Mouse (Mus musculus) inflammation-experienced regulatory T-cells (primary cell): ENCODE measurements around the gene Ifna5. TPM values are rescaled to one million over a fixed set of nuclear protein-coding genes. Genes with fewer than 3 reads are reported as not detected.

Experiments used
- polyA plus RNA-seq, 2 experiments: library from polyadenylated mRNA; unstranded; fragments of 100-300 nt; shearing (Covaris generic); gene quantifications; one replicate each; pipeline ENCODE4 v1.2.1; 2017

The Ifna5 gene
- not detected for polyA plus RNA-seq

GRCm38 (mm10) chr4:88835225-88835624 is at the start of gene Ifna5:
Ifna5 (plus strand) TSS chr4:88835525.

GRCm38 (mm10) chr4:88788402-88788801 is 46.9 kb upstream of the Ifna5 start, which contains the start of gene Gm13277:
Gm13277 (plus strand) TSS chr4:88788632.

DNA sequence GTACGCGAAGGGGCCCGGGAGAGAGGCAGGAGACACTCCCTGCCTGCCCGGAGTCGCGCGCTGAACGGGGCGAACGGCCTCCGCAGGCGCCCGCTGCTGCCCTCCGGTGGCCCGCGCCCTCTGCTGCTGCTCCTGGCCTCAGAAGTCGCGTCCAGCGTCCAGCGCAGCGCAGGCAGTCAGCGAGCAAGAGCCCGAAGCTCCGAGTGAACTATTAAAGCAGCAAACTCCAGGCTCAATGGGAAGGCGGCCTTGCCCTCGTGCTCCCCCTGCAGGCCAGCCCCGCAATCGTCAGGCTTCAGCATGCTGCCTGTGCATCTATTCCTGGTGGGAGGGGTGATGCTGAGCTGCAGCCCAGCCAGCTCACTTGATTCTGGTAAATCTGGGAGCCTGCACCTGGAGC is 44.1 kb upstream of the Ifna5 start, which contains the start of gene Gm13278:
Gm13278 (plus strand) TSS at position 301 of the 400 bp plus-strand sequence.

DNA sequence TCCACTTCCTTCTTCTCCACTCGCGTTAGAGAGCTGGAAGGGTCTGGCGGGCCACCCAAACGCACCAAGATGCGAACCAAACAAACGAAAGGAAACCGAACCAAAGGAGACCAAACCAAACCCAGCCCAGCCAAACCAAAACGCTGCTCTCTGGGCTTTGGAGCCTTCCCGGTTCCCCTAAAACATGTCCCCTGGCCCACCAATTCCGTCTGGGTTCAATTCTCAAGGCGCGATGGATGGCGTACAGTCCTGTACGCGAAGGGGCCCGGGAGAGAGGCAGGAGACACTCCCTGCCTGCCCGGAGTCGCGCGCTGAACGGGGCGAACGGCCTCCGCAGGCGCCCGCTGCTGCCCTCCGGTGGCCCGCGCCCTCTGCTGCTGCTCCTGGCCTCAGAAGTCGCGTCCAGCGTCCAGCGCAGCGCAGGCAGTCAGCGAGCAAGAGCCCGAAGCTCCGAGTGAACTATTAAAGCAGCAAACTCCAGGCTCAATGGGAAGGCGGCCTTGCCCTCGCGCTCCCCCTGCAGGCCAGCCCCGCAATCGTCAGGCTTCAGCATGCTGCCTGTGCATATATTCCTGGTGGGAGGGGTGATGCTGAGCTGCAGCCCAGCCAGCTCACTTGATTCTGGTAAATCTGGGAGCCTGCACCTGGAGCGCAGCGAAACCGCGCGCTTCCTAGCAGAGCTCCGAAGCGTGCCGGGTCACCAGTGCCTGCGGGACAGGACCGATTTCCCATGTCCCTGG is 41.2 kb upstream of the Ifna5 start, which contains the start of gene Gm13275:
Gm13275 (plus strand) TSS at position 552 of the 740 bp plus-strand sequence.

DNA sequence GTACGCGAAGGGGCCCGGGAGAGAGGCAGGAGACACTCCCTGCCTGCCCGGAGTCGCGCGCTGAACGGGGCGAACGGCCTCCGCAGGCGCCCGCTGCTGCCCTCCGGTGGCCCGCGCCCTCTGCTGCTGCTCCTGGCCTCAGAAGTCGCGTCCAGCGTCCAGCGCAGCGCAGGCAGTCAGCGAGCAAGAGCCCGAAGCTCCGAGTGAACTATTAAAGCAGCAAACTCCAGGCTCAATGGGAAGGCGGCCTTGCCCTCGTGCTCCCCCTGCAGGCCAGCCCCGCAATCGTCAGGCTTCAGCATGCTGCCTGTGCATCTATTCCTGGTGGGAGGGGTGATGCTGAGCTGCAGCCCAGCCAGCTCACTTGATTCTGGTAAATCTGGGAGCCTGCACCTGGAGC is 38.2 kb upstream of the Ifna5 start, which contains the start of gene Gm13279:
Gm13279 (plus strand) TSS at position 301 of the 400 bp plus-strand sequence.

GRCm38 (mm10) chr4:88799365-88799764 is 36.0 kb upstream of the Ifna5 start, which contains the start of gene Gm13285:
Gm13285 (plus strand) TSS chr4:88799665.

DNA sequence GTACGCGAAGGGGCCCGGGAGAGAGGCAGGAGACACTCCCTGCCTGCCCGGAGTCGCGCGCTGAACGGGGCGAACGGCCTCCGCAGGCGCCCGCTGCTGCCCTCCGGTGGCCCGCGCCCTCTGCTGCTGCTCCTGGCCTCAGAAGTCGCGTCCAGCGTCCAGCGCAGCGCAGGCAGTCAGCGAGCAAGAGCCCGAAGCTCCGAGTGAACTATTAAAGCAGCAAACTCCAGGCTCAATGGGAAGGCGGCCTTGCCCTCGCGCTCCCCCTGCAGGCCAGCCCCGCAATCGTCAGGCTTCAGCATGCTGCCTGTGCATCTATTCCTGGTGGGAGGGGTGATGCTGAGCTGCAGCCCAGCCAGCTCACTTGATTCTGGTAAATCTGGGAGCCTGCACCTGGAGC is 32.4 kb upstream of the Ifna5 start, which contains the start of gene Gm13287:
Gm13287 (plus strand) TSS at position 301 of the 400 bp plus-strand sequence.

DNA sequence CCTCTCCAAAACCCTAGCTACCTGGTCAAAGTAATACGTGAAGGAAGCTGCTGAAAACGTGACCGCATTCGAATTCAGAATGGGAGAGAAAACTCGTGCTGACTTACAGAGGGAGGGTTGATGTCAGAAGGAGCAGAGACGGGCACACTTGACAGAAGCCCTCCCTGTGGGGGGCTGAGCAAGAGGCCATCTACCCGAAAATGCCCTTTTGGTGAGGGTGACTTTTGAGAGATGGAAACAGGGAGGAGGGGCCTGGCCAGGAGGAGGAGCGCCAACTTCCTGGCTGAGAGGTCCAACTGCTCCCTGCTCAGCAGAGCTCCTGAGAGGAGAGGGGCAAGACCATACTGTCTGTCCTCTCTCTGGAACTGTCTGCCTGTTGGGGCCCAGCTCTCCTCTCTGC is 30.1 kb upstream of the Ifna5 start, which contains the start of gene Gm13288:
Gm13288 (plus strand) TSS at position 301 of the 400 bp plus-strand sequence.

DNA sequence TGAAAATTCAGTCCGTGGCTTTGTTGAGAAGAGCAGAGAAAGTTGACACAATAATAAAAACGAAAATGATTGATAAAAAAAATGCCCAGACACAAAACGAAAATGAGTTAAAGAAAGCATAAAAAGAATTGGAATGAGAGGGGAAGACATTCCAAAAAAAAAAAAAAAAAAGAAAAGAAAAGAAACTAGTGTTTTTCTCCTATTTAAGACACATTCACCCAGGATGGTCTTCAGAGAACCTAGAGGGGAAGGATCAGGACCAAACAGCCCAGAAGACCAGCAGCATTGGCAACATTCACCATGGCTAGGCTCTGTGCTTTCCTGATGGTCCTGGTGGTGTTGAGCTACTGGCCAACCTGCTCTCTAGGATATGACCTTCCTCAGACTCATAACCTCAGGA is 19.4 kb upstream of the Ifna5 start, which contains the start of gene Ifna7:
Ifna7 (plus strand) TSS at position 301 of the 400 bp plus-strand sequence.

GRCm38 (mm10) chr4:88819659-88820058 is 15.7 kb upstream of the Ifna5 start, which contains the start of gene Ifna11:
Ifna11 (plus strand) TSS chr4:88819959.

DNA sequence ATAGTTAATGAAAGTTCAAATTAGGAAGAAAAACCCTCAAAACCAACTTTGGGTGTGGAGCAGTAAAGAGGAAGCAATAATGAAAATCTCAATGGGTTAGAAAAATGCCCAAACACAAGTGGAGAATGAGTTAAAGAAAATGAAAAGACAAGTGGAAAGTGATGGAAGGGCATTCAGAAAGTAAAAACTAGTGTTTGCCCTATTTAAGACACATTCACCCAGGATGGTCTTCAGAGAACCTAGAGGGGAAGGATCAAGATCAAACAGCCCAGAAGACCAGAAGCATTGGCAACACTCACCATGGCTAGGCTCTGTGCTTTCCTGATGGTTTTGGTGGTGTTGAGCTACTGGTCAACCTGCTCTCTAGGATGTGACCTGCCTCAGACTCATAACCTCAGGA is 8.2 kb upstream of the Ifna5 start, which contains the start of gene Ifna6:
Ifna6 (plus strand) TSS at position 301 of the 400 bp plus-strand sequence.

DNA sequence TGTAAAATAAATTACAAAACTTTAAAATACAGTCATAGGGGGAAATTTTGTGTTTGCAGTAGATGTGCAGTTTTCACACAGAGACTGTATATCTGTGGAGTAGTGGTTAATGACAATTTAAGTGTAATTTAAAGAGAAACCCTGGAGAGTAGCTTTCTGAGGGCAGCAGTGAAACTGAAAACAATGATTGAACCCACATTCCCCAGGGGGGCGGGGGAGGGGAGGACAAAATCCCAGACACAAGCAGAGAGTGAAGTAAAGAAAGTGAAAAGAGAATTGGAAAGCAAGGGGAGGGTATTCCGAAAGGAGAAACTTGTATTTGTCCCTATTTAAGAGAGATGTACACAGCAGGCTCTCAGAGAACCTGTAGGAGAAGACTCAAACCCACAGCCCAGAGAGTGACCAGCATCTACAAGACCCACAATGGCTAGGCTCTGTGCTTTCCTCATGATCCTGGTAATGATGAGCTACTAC is 6.2 kb downstream of the Ifna5 start, which contains the start of gene Ifna4:
Ifna4 (plus strand) TSS at position 424 of the 474 bp plus-strand sequence.

GRCm38 (mm10) chr4:88849698-88850097 is 14.4 kb downstream of the Ifna5 start, which contains the start of gene Ifna1:
Ifna1 (plus strand) TSS chr4:88850087.

GRCm38 (mm10) chr4:88880101-88880500 is 44.8 kb downstream of the Ifna5 start, which contains the start of gene Ifne:
Ifne (minus strand) TSS chr4:88880201.

Other genes with a start within 250 kb of the Ifna5 start
- gene Ifna9, start 243.1 kb upstream of the Ifna5 start, polyA plus RNA-seq: not detected
- not detected for gene Ifna12, start 232.1 kb upstream of the Ifna5 start, polyA plus RNA-seq
- gene C87499, start 201.1 kb upstream of the Ifna5 start, polyA plus RNA-seq: under 1 TPM in 1 of 2 experiments, not detected in 1; 0.47 TPM
- gene Ifna13, start 191.1 kb upstream of the Ifna5 start, polyA plus RNA-seq: not detected
- not detected for gene Ifna16, start 158.6 kb upstream of the Ifna5 start, polyA plus RNA-seq
- not detected for gene Ifna2, start 151.6 kb upstream of the Ifna5 start, polyA plus RNA-seq
- under 1 TPM in 1 of 2 experiments, not detected in 1; 0.30 TPM for gene Ifnab, start 144.2 kb upstream of the Ifna5 start, polyA plus RNA-seq
- not detected for gene Gm26566, start 113.7 kb upstream of the Ifna5 start, polyA plus RNA-seq
- gene Klhl9, start 113.1 kb upstream of the Ifna5 start, polyA plus RNA-seq: 10 to 100 TPM; 19.8 to 29.0 TPM
- not detected for gene Gm13271, start 80.7 kb upstream of the Ifna5 start, polyA plus RNA-seq
- gene Gm13283, start 75.4 kb upstream of the Ifna5 start, polyA plus RNA-seq: 1 to 10 TPM in 1 of 2 experiments, under 1 TPM in 1; 0.62 to 1.0 TPM
- under 1 TPM in 1 of 2 experiments, not detected in 1; 0.82 TPM for gene Gm13290, start 61.7 kb upstream of the Ifna5 start, polyA plus RNA-seq
- gene Gm13289, start 58.6 kb upstream of the Ifna5 start, polyA plus RNA-seq: not detected
- gene Gm13272, start 55.7 kb upstream of the Ifna5 start, polyA plus RNA-seq: not detected
- 1 to 10 TPM in 1 of 2 experiments, not detected in 1; 1.5 TPM for gene Ifnz, start 53.4 kb upstream of the Ifna5 start, polyA plus RNA-seq
- gene Gm13276, start 49.8 kb upstream of the Ifna5 start, polyA plus RNA-seq: not detected
- gene Gm13277, start 46.9 kb upstream of the Ifna5 start, polyA plus RNA-seq: not detected
- gene Gm13278, start 44.0 kb upstream of the Ifna5 start, polyA plus RNA-seq: not detected
- not detected for gene Gm13275, start 41.0 kb upstream of the Ifna5 start, polyA plus RNA-seq
- not detected for gene Gm13279, start 38.1 kb upstream of the Ifna5 start, polyA plus RNA-seq
- 1 to 10 TPM in 1 of 2 experiments, under 1 TPM in 1; 0.94 to 3.7 TPM for gene Gm13285, start 35.9 kb upstream of the Ifna5 start, polyA plus RNA-seq
- gene Gm13287, start 32.3 kb upstream of the Ifna5 start, polyA plus RNA-seq: not detected
- gene Gm13288, start 30.0 kb upstream of the Ifna5 start, polyA plus RNA-seq: not detected
- gene Ifna7, start 19.3 kb upstream of the Ifna5 start, polyA plus RNA-seq: not detected
- gene Ifna11, start 15.6 kb upstream of the Ifna5 start, polyA plus RNA-seq: not detected
- not detected for gene Ifna6, start 8.1 kb upstream of the Ifna5 start, polyA plus RNA-seq
- gene Ifna4, start 6.3 kb downstream of the Ifna5 start, polyA plus RNA-seq: under 1 TPM in 1 of 2 experiments, not detected in 1; 0.71 TPM
- not detected for gene Ifna1, start 14.6 kb downstream of the Ifna5 start, polyA plus RNA-seq
- gene Ifne, start 44.7 kb downstream of the Ifna5 start, polyA plus RNA-seq: not detected